Mouse (Mus musculus): ENCODE data around the gene Spata21. TPM values are rescaled to one million over a fixed set of nuclear protein-coding genes. Genes with fewer than 3 reads are reported as not detected.
A peak's percentile ranks its signal among the peaks of the same experiment; 100 is the strongest.

Spata21 gene
- 0.12 and 0.33 TPM in 2 replicates for polyA plus RNA-seq (2015; fragmentation: Nextera tagmentation; extraction: Ambion mirVana)

GRCm38 (mm10) chr4:141088033-141088432 lies at the start of gene Spata21:
Gene Spata21, plus strand, starts transcription at chr4:141088333.
- Histone ChIP-seq H3K4me2 (replicated peaks; ENCODE audit: low read depth) (no peak within 1 kb of the TSS), H3K9ac (ENCODE audit: low read depth, low read length) (no peak within 1 kb of the TSS), H3K4me3 (ENCODE audit: low read depth, low read length) (no peak within 1 kb of the TSS), H3K27ac (ENCODE audit: low read depth, low read length) (no peak within 1 kb of the TSS), H3K4me1 (replicated peaks; ENCODE audit: control insufficient read depth, insufficient read depth, low read length) (no peaks in the 10 kb centered on the region), H3K9me3 (ENCODE audit: control insufficient read depth) (no peaks in the 10 kb centered on the region), H3K36me3 (ENCODE audit: control insufficient read depth, insufficient read depth) (no peaks in the 10 kb centered on the region), H3K27me3 (replicated peaks; ENCODE audit: control insufficient read depth, insufficient read depth, low read length) (no peaks in the 10 kb centered on the region)
- no peak for TF ChIP-seq CTCF (IDR thresholded peaks at IDR 0.05; ENCODE audit: low read depth)
- no peak for ATAC-seq
- 82% methylated on average over 6 of the region's 6 CpGs for WGBS

GRCm38 (mm10) chr4:141041117-141041516 lies 47.0 kb upstream of the Spata21 start:
- no peak overlapping the region for H3K4me3 ChIP-seq (ENCODE audit: low read depth, low read length)
- no peaks in the 10 kb centered on the region; the same call in 1 of the 2 replicates for H3K36me3 ChIP-seq (ENCODE audit: control insufficient read depth, insufficient read depth)
- no peak overlapping the region for H3K27ac ChIP-seq (ENCODE audit: low read depth, low read length)
- H3K9me3 ChIP-seq (ENCODE audit: control insufficient read depth): no peaks in the 10 kb centered on the region
- H3K4me2 ChIP-seq (replicated peaks; ENCODE audit: low read depth): no peak overlapping the region
- H3K27me3 ChIP-seq (replicated peaks; ENCODE audit: control insufficient read depth, insufficient read depth, low read length): no peaks in the 10 kb centered on the region
- no peak for ATAC-seq
- TF ChIP-seq CTCF (IDR thresholded peaks at IDR 0.05; ENCODE audit: low read depth): no peak
- H3K9ac ChIP-seq (ENCODE audit: low read depth, low read length): no peak overlapping the region
- no peaks in the 10 kb centered on the region for H3K4me1 ChIP-seq (replicated peaks; ENCODE audit: control insufficient read depth, insufficient read depth, low read length)
- WGBS: 51% methylated on average over 12 of the region's 12 CpGs

GRCm38 (mm10) chr4:141044816-141045215 lies 43.3 kb upstream of the Spata21 start:
- TF ChIP-seq CTCF (IDR thresholded peaks at IDR 0.05; ENCODE audit: low read depth): peak; percentile 93
- ATAC-seq: peak; percentile 58
- Histone ChIP-seq H3K36me3 (ENCODE audit: control insufficient read depth, insufficient read depth) (no peaks in the 10 kb centered on the region; the same call in 1 of the 2 replicates), H3K27ac (ENCODE audit: low read depth, low read length) (no peak overlapping the region), H3K4me1 (replicated peaks; ENCODE audit: control insufficient read depth, insufficient read depth, low read length) (no peaks in the 10 kb centered on the region), H3K4me3 (ENCODE audit: low read depth, low read length) (no peak overlapping the region), H3K9me3 (ENCODE audit: control insufficient read depth) (no peaks in the 10 kb centered on the region), H3K27me3 (replicated peaks; ENCODE audit: control insufficient read depth, insufficient read depth, low read length) (no peaks in the 10 kb centered on the region), H3K9ac (ENCODE audit: low read depth, low read length) (no peak overlapping the region), H3K4me2 (replicated peaks; ENCODE audit: low read depth) (no peak overlapping the region)
- WGBS: 20% methylated on average over 8 of the region's 8 CpGs

GRCm38 (mm10) chr4:141048810-141049475 lies 39.2 kb upstream of the Spata21 start:
- no peaks in the 10 kb centered on the region for H3K27me3 ChIP-seq (replicated peaks; ENCODE audit: control insufficient read depth, insufficient read depth, low read length)
- no peaks in the 10 kb centered on the region for H3K9me3 ChIP-seq (ENCODE audit: control insufficient read depth)
- H3K4me2 ChIP-seq (replicated peaks; ENCODE audit: low read depth): no peak overlapping the region
- H3K36me3 ChIP-seq (ENCODE audit: control insufficient read depth, insufficient read depth): no peaks in the 10 kb centered on the region
- H3K27ac ChIP-seq (ENCODE audit: low read depth, low read length): no peak overlapping the region
- WGBS: 87% methylated on average over 17 of the region's 17 CpGs
- no peak overlapping the region for H3K4me3 ChIP-seq (ENCODE audit: low read depth, low read length)
- H3K9ac ChIP-seq (ENCODE audit: low read depth, low read length): no peak overlapping the region
- ATAC-seq: no peak
- H3K4me1 ChIP-seq (replicated peaks; ENCODE audit: control insufficient read depth, insufficient read depth, low read length): no peaks in the 10 kb centered on the region
- TF ChIP-seq CTCF (IDR thresholded peaks at IDR 0.05; ENCODE audit: low read depth): no peak

- Histone ChIP-seq H3K4me2 (replicated peaks; ENCODE audit: low read depth) (no peak overlapping the region), H3K4me1 (replicated peaks; ENCODE audit: control insufficient read depth, insufficient read depth, low read length) (no peaks in the 10 kb centered on the region), H3K27me3 (replicated peaks; ENCODE audit: control insufficient read depth, insufficient read depth, low read length) (no peaks in the 10 kb centered on the region), H3K36me3 (ENCODE audit: control insufficient read depth, insufficient read depth) (no peaks in the 10 kb centered on the region), H3K9me3 (ENCODE audit: control insufficient read depth) (no peaks in the 10 kb centered on the region), H3K27ac (ENCODE audit: low read depth, low read length) (no peak overlapping the region), H3K4me3 (ENCODE audit: low read depth, low read length) (no peak overlapping the region), H3K9ac (ENCODE audit: low read depth, low read length) (no peak overlapping the region)
- 37% methylated on average over 4 of the region's 4 CpGs for WGBS
- TF ChIP-seq CTCF (IDR thresholded peaks at IDR 0.05; ENCODE audit: low read depth): no peak
- no peak for ATAC-seq
Measured at GRCm38 (mm10) chr4:141049476-141049835, 38.7 kb upstream of the Spata21 start.

- H3K4me1 ChIP-seq (replicated peaks; ENCODE audit: control insufficient read depth, insufficient read depth, low read length): no peaks in the 10 kb centered on the region
- no peak overlapping the region for H3K4me2 ChIP-seq (replicated peaks; ENCODE audit: low read depth)
- no peak overlapping the region for H3K4me3 ChIP-seq (ENCODE audit: low read depth, low read length)
- no peak for ATAC-seq
- no peaks in the 10 kb centered on the region for H3K27me3 ChIP-seq (replicated peaks; ENCODE audit: control insufficient read depth, insufficient read depth, low read length)
- WGBS: 91% methylated on average over 12 of the region's 12 CpGs
- H3K36me3 ChIP-seq (ENCODE audit: control insufficient read depth, insufficient read depth): 0 out of 2 replicates have a peak, but pooled peaks cover 6% of the 10 kb centered on the region
- H3K9ac ChIP-seq (ENCODE audit: low read depth, low read length): no peak overlapping the region
- TF ChIP-seq CTCF (IDR thresholded peaks at IDR 0.05; ENCODE audit: low read depth): no peak
- H3K27ac ChIP-seq (ENCODE audit: low read depth, low read length): no peak overlapping the region
- H3K9me3 ChIP-seq (ENCODE audit: control insufficient read depth): no peaks in the 10 kb centered on the region
Measured at GRCm38 (mm10) chr4:141052442-141052841, 35.7 kb upstream of the Spata21 start.
